Mouse (Mus musculus) layer of hippocampus, adult 8-10 months (tissue): ENCODE measurements around the gene Galnt18. TPM values are rescaled to one million over a fixed set of nuclear protein-coding genes. Genes with fewer than 3 reads are reported as not detected.

Experiments used
- DNase-seq, 2 experiments: peaks; one replicate each; pipeline ENCODE4 v3.0.0; 2022; ENCODE audit warnings: low spot score in 2 of 2
- microRNA-seq, 2 experiments: library from miRNA; unstranded; fragments of <30 nt; microRNA quantifications; one replicate each; pipeline ENCODE4 v1.2.0; 2022
- total RNA-seq, 4 experiments: library from RNA; stranded (reverse); gene quantifications; 2 replicates each; pipeline ENCODE4 v1.2.4; 2022

Gene Galnt18
- total RNA-seq, 4 experiments from 2014 or later = 47.4 to 55.6 (median 53.4) TPM

DNA sequence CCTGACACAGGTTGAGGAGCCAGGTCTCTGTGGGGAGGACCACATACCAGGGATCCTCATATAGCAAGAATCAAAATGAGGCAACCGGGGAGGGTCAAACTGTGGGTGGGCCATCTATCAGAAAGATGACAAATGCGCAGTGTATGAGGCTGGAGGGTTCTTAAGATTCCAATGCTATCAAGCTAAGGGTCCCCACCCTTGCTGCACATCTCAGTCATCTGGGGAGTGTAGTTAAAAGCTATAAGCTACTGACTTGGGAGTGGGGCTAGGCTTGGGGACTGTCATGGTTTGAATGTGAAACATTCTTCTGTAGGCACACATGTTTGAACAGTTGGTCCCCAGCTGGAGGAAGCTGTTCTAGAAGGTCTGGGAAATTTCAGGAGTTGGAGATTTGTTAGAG is 288.2 kb downstream of the Galnt18 start:
- DNase-seq = no peak

DNA sequence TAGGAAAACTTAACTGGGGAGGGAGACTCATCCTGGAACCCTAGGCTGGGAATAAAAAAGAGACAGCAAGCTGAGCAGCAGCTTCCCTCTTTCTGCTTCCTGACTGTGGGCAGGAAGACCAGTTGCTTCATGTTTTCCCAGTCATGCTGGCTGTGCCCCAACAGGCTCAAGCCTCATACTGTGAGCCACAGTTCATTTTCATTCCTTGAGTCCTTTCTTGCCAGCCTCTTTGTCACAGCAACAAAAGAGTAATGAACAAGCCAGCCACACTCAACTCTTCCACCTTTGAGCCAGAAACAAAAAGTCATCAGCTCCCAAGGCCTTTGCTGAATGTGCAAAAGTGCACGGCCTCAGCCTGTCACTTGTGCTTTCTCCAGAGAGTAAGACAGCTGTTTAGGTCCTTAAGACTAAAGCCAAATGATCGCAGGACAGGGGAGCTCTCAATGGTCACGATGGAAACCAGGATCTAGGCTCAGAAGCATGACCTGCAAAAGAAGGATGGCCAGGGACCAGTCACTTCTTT is 292.9 kb downstream of the Galnt18 start:
- DNase-seq = no peak

DNA sequence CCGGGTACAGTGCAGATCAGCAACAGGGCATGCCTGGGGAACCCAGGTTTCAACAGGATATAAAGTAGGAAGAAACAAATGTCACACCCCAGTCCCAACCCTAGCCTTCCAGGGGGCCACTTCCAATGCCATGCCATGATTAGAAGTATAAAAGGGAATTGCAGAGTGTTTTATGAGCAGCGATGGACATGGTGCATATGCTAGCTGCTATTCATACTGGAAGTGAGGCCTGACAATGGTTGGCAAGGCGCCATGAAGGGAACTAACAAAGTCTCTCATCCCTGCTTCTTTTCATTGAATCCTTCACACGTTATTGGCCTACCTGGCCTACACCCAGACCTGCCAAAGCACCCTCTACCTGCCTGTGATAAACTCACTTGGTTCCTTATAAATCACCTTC is 295.9 kb downstream of the Galnt18 start:
- no peak for DNase-seq

DNA sequence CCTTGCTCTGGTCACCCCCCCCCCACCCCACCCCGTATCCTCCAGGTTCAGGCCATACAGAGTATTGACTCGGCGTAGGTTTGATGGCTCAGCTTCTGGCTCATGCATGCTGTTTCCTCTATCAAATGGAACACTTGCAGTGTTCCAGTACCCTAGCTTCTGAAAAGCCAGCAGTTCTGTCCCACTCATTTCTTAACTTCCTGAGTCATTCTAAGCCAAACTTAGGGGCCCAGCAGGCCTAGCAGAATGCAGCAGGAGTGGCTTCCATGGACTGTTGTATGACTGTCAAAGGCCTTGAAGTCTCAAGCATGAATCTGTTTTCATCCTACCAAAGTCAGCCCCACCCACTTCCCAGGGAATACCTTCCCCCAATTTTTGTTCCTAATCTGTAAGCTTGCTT is 296.5 kb downstream of the Galnt18 start:
- no peak for DNase-seq

DNA sequence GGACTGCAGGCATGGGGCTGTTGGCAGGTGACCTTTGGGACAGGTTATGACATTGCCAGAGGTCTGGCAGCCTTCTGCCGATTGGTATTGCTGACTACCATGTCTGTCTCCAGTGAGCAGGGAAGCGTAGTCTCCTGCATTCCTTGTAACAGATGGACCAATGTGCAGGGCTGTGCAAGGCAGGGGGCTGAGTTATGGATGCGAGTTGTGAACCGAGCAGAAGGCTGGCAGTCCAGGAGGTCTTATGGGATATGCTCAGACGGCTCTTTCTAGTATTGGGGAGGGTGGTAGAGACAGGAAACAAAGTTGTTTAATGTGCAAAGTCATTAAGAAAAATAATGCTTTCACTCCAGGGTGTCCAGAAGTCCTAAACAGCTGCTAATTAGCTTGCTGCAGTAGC is 312.1 kb downstream of the Galnt18 start:
- no peak for DNase-seq

DNA sequence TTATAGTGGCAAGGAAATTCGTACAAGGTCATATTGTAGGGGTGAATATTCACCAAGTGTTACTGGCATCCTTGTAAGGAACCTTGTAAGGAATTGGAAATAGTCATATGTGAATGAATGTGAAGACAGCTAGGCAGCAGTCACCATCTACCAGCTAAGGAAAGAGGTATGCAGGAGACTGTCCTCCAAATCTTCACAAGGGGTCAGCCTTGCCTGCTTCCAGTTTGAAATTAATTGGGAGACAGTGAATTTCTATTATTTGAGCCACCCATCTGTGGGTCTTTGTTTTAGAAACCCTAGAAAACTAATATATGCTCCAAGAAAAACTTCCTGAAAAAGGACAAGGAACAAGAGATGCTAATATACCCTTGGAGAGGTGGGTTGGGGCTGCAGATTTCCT is 313.1 kb downstream of the Galnt18 start:
- DNase-seq = no peak

DNA sequence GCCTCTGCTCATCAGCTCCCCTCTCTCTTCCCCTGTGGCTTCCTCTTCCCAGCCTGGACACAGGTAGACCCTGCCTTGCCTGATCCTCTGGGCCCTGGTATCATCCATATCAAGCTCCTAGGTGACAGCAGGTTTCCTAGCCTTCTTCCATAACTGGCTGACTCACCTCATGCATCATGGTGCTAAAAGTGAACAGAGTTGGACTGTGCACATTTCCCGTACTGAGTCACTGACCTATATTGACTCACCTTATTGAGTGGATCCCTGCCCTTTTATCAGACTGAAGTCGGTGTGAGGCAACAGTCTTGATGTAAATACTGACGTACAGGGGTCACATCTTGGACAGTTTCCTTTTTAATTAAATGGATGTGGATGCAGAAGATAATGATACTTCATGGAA is 313.7 kb downstream of the Galnt18 start:
- no peak for DNase-seq

DNA sequence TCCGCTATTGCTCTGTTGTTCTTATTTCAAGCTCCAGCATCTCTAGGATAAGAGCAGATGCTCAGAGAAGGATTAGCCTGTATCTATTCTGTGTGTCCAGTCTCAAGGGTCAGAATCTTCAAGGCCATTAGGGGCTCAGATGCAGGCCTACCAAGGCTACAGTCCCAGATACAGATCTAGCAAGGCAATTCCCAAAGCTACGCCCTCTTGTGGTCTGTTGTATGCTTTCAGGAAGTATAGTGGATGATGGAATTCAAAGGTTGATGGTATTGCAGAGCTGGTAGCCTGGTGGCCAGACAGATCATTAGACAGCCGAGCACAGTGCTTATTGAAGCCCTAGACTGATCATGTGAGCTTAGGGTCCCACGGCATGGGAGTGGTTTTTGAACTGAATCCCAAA is 320.1 kb downstream of the Galnt18 start:
- DNase-seq = no peak

DNA sequence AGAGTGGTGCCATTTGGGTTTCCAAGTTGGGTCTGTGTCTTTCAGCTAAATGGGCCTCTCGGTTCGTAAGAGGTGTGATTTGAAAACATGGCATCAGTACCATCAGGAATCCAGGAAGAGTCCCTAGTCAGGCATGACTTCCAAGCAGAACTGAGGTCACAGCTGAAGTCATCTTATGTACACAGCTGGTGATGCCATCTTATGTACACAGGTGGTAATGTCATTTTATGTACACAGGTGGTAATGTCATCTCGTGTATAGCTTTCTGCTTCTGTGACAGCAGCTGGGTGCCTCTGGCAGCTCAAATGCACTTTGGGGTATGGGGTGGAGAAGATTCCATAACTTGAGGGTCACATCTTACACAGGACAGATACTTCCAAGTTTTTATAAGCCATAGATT is 323.8 kb downstream of the Galnt18 start:
- DNase-seq = no peak

DNA sequence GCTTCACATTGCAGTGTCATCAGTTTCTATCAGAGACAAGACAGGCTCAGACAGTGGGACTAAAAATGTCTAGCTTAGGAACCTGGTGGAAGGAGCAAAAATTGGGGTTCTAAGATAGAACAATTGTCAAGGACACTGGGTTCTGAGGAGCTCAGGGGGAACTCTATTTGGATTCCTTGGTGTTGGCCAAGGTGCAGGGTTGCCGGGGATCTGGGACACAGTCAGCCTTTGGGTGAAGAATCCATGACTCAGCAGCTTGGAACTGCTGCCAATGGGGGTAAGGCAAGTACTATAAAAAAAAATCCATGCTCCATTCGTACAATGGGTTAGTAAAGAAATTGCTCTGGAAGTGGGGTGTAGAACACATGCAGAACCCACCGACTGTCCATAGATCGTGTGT is 324.2 kb downstream of the Galnt18 start:
- DNase-seq = no peak

DNA sequence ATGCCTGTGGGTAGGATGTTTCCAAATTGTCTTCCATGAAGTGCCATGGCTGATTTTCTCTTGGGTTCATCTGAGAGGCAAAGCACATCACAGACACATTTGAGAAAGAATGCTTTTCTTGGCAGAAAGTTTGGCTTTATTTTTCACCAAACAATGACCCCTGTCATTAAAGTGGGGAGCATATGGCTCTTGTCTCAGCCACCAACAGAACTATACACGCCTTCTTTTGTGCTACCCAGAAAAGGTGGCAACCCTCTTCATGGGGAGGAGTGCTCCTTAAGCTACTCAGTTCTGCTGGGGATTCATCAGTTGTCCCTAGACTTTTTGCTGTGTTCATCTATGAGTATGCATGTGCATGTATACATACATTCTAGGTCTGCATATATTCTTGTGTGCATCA is 327.8 kb downstream of the Galnt18 start:
- DNase-seq = no peak

DNA sequence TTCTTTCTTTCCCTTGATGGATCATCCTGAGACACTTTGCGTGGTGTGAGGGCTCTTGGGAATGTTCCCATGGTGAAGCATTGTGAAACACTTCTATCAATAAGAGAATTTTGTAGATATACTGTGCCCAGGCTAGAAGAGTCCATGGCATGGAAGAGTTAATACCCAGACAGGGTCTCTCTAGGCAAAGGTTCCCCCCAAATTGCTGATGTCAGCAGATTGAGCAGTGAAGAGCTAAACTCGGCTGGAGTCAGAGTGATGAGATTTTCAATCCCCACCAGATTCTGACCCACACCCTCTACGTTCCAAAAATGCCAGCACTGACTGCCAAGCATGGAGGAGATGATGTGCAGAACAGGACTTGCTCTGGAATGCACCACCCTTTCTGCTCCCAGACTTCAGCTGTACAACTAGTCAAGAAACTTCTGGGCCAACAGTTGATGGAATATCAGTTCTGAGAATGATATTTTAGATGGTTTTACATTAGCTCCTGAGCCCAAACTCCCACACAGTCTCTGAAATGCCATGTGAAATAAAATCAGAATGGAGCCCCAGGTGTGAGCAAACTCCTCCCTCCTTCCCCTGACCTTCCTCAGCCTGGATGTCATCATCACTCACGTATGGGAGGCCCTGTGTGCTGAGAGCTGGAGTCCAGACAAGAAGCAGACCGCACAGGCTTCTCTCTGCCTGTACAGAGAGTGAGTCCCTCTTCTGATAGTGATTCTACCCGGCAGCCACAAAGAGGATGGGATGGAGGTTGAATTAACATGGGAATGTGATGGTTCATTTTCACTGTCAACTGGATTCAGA is 329.3 kb downstream of the Galnt18 start:
- no peak for DNase-seq

DNA sequence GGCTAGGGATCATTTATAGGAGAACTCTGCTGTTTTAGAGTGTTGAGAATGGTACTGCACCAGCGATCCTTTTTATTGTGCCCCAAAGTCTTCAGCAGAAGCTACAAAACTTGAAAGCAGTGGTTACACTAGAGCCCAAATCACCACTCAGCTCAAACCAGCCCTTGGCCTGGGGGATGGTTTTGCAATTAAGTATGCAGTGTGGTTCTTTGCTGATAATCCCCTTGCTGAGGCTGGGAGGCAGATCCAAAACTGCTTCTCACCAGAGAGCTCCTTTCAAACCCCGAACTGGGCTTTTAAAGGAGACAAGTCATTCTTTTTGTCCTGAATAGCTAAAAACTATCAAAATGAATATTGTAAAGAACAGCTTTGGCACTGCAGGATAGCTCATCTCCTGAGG is 346.6 kb downstream of the Galnt18 start:
- no peak for DNase-seq

DNA sequence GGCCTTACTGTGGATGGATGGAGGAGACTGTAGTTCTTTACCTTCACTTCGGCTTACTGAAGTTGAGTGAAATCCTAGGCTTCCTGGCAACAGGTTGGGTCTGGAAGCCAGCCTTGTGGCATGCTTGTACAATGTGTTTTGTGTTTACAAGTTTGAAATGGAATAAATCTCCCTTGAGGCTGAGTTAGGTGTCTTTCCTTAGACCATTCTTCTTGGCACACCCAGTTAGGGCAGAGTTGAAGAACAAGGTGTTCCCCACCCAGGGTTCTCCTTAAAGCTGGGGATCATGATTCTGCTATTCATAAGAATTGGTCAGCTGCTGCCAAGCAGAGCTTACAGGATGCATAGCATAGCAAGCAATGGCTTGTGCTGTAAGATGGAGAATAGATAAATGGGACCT is 352.4 kb downstream of the Galnt18 start:
- no peak for DNase-seq

Small RNAs within 50 kb of the gene (microRNA-seq; reads per million reads assigned to microRNA genes)
- gene Gm25787 = 0 reads per million in 2 experiments

Other genes with a start within 250 kb of the Galnt18 start
- gene Usp47, start 243.5 kb upstream of the Galnt18 start, total RNA-seq = 10 to 100 TPM; 63.3 to 69.2 (median 66.6) TPM